In genomic region chr12:112757896-112758295, GRCm38 (mm10) we compare ENCODE assay signal across 22 mouse cellular contexts.
"Had no signal": no experiment of that assay in that cellular context is flagged by ENCODE, and none has a peak within 500 bp of the region (broad histone marks: within the 10 kb centered on the region; RNA-seq: fewer than 3 reads in every experiment).

No protein-coding gene starts in this region.

- H3K36me3 ChIP-seq: forebrain, embryonic 15.5 days; heart, embryonic 12.5 days; hindbrain, embryonic 13.5 days; hindbrain, embryonic 15.5 days; kidney, embryonic 15.5 days; limb, embryonic 13.5 days; limb, embryonic 15.5 days had no signal

- DNase-seq: forebrain, postnatal 0 days; gastrocnemius, postnatal 14 days; heart, adult 18-20 months; heart, postnatal 10 days; heart, postnatal 36 days; kidney, adult 11 months; kidney, adult 2 months; kidney, adult 9 months; kidney, postnatal 36 days; layer of hippocampus, adult 9-11 months; layer of hippocampus, postnatal 36 days had no signal

- H3K9me3 ChIP-seq: forebrain, embryonic 15.5 days; hindbrain, embryonic 13.5 days; hindbrain, embryonic 15.5 days; kidney, embryonic 15.5 days; limb, embryonic 15.5 days had no signal

- H3K9ac ChIP-seq: forebrain, embryonic 15.5 days; forebrain, postnatal 0 days; heart, embryonic 12.5 days; hindbrain, embryonic 13.5 days; hindbrain, embryonic 15.5 days; kidney, embryonic 15.5 days; limb, embryonic 13.5 days; limb, embryonic 15.5 days had no signal

- H3K4me1 ChIP-seq: forebrain, embryonic 15.5 days; heart, embryonic 12.5 days; hindbrain, embryonic 13.5 days; hindbrain, embryonic 15.5 days; limb, embryonic 13.5 days; limb, embryonic 15.5 days had no signal

- H3K27ac ChIP-seq: forebrain, embryonic 15.5 days; hindbrain, embryonic 13.5 days; hindbrain, embryonic 15.5 days; hindbrain, postnatal 0 days; kidney, embryonic 15.5 days; kidney, postnatal 0 days; left cerebral cortex, adult 2 months; limb, embryonic 13.5 days; limb, embryonic 15.5 days had no signal

- H3K4me3 ChIP-seq: forebrain, embryonic 15.5 days; heart, embryonic 12.5 days; hindbrain, embryonic 13.5 days; hindbrain, embryonic 15.5 days; kidney, embryonic 15.5 days; left cerebral cortex, adult 2 months; limb, embryonic 13.5 days; limb, embryonic 15.5 days had no signal

- H3K27me3 ChIP-seq: forebrain, embryonic 15.5 days; hindbrain, embryonic 15.5 days; kidney, embryonic 15.5 days; limb, embryonic 13.5 days; limb, embryonic 15.5 days had no signal

- ATAC-seq: forebrain, embryonic 15.5 days; forebrain, postnatal 0 days; hindbrain, postnatal 0 days; intestine, embryonic 16.5 days had no signal

- H3K4me2 ChIP-seq: forebrain, embryonic 15.5 days; heart, embryonic 12.5 days; hindbrain, embryonic 13.5 days; hindbrain, embryonic 15.5 days; kidney, embryonic 15.5 days; limb, embryonic 13.5 days; limb, embryonic 15.5 days had no signal
